Mouse (Mus musculus): ENCODE data around the gene Usf3.

The Usf3 gene

GRCm38 (mm10) chr16:44173966-44174530, 1.0 kb downstream of the Usf3 start:
- no peak for DNase-seq (ENCODE audit: low spot score in 2 of 2)

DNA sequence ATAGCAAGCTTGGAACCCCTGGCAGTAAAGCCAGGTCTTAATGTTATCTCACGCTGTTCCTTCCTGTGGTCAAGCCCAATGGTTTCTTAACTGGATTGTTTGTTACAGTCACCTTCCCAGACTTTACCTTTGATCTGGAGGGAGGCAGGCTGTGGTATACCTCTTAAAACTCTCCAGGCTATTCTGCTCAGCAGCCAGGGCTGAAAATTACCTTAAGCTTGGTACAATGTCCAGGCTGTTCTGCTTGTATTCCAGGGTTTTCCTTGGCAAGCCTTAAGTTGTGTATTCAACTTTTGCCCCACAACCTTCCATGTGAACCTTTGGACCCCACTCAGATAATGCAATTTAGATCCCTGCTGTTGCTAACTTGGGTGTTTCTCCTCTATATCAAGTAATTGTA, 2.0 kb downstream of the Usf3 start:
- no peak for DNase-seq (ENCODE audit: low spot score in 2 of 2)

DNA sequence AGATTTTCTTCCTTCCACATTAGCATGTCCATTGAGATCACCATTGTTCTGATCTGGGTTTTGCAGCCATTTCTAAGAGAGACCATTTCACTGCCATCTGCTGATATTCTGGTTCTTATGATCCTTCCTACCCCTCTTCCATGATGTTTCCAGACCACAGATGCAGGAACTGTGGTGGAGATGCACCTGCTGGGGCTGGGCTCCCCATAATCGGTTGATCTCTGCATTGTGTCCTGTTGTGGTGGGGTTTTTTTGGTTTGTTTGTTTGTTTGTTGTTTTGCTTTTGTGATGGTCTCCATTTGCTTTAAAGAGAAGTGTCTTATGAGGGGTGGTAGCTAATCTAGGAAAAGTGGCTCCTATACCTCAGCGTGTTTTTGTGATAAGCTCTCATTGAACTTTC, 3.5 kb downstream of the Usf3 start:
- DNase-seq (ENCODE audit: low spot score in 2 of 2) = no peak

- DNase-seq (ENCODE audit: low spot score in 2 of 2) = no peak
These were observed 5.5 kb downstream of the Usf3 start for GRCm38 (mm10) chr16:44178555-44178954.

- no peak for DNase-seq (ENCODE audit: low spot score in 2 of 2)
These were observed 9.6 kb downstream of the Usf3 start for GRCm38 (mm10) chr16:44182597-44182996.

DNA sequence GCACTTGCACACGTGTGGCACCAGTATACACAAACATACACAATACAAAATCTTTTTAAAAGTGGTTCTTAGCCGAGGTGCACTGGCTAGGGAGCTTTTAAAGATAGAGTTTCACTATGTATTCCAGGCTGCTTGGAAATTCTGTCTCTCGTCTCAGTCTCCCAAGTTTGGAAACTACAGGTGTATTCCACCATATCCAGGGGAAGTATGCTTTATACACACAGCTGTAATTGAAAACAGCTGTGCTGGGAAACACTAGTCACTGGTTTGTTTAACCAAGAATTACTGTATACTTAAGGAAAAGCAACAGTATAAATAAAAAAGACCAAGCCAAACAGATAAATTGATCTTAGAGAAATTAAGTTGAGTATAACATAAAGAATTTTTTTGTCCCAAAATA, 11.7 kb downstream of the Usf3 start:
- DNase-seq (ENCODE audit: low spot score in 2 of 2) = no peak

- no peak for DNase-seq (ENCODE audit: low spot score in 2 of 2)
These were observed 14.1 kb downstream of the Usf3 start for GRCm38 (mm10) chr16:44187172-44187571.

- DNase-seq (ENCODE audit: low spot score in 2 of 2) = no peak
These were observed 15.7 kb downstream of the Usf3 start for GRCm38 (mm10) chr16:44188766-44189165.

- DNase-seq (ENCODE audit: low spot score in 2 of 2) = no peak
These were observed 17.0 kb downstream of the Usf3 start for GRCm38 (mm10) chr16:44190032-44190431.

- DNase-seq (ENCODE audit: low spot score in 2 of 2) = no peak
These were observed 17.9 kb downstream of the Usf3 start for GRCm38 (mm10) chr16:44190968-44191367.

DNA sequence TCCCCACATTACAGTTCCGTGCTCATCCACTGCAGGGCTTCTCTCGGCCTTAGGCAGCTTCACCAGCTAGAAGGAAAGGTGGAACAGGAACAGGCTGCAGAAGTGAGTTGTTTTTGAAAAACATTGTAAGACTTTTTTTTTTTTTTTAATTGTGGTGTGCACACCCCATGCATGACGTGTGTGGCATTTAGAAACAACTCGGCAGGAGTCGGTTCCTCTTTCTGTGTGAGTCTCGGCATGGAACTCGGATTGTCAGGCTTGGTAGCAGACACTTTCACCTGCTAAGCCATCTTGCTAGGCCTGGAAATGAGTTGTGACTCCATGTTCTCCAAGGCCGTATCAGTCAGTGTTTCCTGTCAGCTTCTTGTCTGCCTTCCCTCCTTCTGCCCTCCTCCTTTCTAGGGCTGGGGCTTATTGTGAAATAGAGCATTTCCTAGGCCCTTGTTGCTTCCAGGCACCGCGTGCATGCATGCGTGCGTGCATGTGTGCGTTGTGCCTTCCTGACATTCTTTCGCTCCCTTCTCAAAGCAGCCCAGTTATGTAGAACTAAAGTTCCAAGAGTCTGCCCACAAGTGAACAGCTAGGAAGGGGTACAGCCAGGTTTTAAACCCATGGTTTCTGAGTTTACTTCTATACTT, 26.1 kb downstream of the Usf3 start:
- DNase-seq (ENCODE audit: low spot score in 2 of 2) = no peak

DNA sequence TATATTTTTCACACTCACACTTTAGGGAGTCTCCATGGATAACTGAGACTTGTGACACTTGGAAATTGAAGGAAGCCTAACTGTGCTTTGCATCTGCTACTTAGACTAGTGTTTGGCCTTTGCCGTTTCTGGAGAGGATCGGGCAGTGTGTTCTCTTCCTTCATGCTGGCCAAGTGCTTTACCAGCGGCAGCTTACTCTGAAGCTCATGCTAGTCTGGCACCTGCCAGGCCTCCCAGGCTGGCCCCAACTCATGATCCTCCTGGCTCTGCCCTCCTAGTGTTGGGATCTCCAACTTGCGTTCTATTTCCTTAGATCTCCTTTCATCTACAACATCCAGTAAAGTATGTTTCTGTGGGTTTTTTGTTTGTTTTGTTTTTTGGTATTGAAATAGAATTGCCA, 27.1 kb downstream of the Usf3 start:
- no peak for DNase-seq (ENCODE audit: low spot score in 2 of 2)

GRCm38 (mm10) chr16:44204331-44204730, 31.3 kb downstream of the Usf3 start:
- DNase-seq (ENCODE audit: low spot score in 2 of 2) = no peak

GRCm38 (mm10) chr16:44205973-44206372, 32.9 kb downstream of the Usf3 start:
- DNase-seq (ENCODE audit: low spot score in 2 of 2) = no peak

GRCm38 (mm10) chr16:44210156-44211053, 37.4 kb downstream of the Usf3 start:
- DNase-seq (ENCODE audit: low spot score in 2 of 2) = no peak

GRCm38 (mm10) chr16:44211054-44211414, 38.0 kb downstream of the Usf3 start:
- no peak for DNase-seq (ENCODE audit: low spot score in 2 of 2)

GRCm38 (mm10) chr16:44212703-44213102, 39.7 kb downstream of the Usf3 start:
- no peak for DNase-seq (ENCODE audit: low spot score in 2 of 2)

DNA sequence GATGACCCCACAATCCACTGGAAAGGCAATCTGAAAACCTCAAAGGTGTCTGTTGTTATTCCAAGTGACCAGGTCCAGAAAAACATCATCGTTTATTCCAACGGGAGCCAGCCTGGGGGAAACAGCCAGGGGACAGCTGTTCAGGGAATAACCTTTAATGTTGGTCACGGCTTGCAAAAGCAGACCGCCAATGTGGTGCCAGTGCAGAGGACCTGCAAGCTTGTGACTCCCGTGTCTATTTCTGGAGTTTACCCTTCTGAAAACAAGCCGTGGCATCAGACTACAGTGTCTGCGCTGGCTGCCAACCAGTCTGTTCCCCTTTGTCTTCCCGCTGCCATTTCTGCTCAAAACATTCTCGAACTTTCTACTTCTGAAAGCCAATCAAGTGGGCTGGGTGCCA, 42.5 kb downstream of the Usf3 start:
- no peak for DNase-seq (ENCODE audit: low spot score in 2 of 2)

- DNase-seq (ENCODE audit: low spot score in 2 of 2) = no peak
These were observed 43.4 kb downstream of the Usf3 start for GRCm38 (mm10) chr16:44216417-44216816.

DNA sequence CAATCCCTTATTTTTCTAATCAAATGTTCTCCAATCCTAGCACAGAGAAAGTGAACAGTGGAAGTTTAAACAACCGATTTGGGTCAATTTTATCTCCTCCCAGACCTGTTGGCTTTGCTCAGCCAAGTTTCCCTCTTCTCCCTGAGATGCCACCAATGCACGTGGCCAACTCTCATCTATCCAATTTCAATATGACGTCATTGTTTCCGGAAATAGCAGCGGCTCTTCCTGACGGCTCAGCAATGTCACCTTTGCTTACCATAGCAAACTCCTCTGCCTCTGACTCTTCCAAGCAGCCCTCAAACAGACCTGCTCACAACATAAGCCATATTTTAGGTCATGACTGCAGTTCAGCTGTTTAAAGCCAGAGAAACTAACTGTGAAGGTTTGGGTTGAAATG, 48.4 kb downstream of the Usf3 start:
- no peak for DNase-seq (ENCODE audit: low spot score in 2 of 2)

DNA sequence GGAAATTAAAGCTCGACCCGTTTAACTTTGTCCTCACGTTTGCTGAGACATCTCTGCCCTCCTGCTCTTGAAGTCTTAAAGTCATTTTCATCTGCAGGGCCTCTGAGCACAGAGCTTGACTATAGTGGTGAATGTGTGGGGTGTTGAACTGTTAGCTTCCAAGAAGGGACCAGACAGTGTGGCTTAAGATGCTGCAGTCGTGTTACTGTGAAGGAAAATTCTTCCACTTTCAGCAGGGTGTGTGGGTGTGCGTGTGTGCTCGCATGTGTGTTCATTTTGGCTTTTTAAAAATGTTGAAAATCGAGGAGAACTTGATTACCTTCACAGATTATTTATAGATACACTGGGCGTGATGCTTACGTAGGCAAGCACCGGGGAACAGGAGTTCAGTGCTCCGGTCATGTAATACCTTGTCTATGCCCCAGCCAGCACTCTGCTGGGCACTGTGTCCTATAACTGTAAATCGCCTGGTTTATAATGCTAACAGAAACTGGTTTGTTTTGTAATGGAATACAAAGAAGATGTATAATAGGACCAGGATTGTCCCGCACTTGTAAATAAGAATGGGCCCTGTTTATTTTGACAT, 53.8 kb downstream of the Usf3 start:
- no peak for DNase-seq (ENCODE audit: low spot score in 2 of 2)

GRCm38 (mm10) chr16:44233019-44233418, 60.0 kb downstream of the Usf3 start:
- DNase-seq (ENCODE audit: low spot score in 2 of 2) = no peak

DNA sequence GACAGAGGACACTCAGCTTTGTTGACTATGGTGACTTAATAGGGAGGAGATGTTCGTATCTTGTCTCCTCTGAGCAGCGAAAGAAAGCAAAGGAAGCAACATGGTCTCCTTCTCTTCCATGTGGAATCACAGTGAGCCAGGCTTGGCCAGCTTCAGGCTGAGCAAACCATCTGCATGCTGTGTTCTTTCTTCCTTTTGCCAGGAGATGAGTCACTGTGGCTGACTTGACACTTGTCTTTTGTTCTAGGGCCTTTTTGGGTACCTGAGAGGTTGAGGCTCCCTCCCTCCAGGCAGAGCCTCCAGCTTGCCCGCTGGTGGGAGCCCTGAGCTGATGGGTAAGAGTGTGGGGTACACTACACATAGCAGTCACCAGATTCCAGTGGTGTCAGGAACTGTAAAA, 64.8 kb downstream of the Usf3 start:
- no peak for DNase-seq (ENCODE audit: low spot score in 2 of 2)

Data from urinary bladder, postnatal 4 days (tissue).